Mouse (Mus musculus) neural tube, embryonic 13.5 days (tissue): ENCODE results near the gene Mpp6. TPM values are rescaled to one million over a fixed set of nuclear protein-coding genes. Genes with fewer than 3 reads are reported as not detected.

Source experiments
- ATAC-seq: fragments of 200-750 bp; cut with Nextera tagmentation; 2 replicates; pipeline ENCODE4 v1.8.0; 2017; ENCODE audit warnings: low read depth, mild to moderate bottlenecking, moderate TSS enrichment, moderate library complexity
- H3K27ac ChIP-seq: fragments of 300-500 bp; sonication (generic); replicated peaks from 2 replicates; pipeline ENCODE4 v1.5.1; 2015; ENCODE audit warnings: moderate library complexity, mild to moderate bottlenecking, inconsistent platforms
- H3K27me3 ChIP-seq: fragments of 300-500 bp; sonication (generic); 2 replicates; pipeline ENCODE4 v1.6.1; 2015; ENCODE audit warnings: mild to moderate bottlenecking, inconsistent platforms
- H3K36me3 ChIP-seq: fragments of 300-500 bp; sonication (generic); 2 replicates; pipeline ENCODE4 v1.6.1; 2015; ENCODE audit warnings: mild to moderate bottlenecking, inconsistent platforms
- H3K4me1 ChIP-seq: fragments of 300-500 bp; sonication (generic); replicated peaks from 2 replicates; pipeline ENCODE4 v1.6.1; 2015; ENCODE audit warnings: inconsistent platforms
- H3K4me2 ChIP-seq: fragments of 300-500 bp; sonication (generic); 2 replicates; pipeline ENCODE4 v1.6.1; 2015; ENCODE audit warnings: inconsistent platforms, mild to moderate bottlenecking, moderate library complexity
- H3K4me3 ChIP-seq: fragments of 300-500 bp; sonication (generic); 2 replicates; pipeline ENCODE4 v1.5.1; 2015; ENCODE audit warnings: mild to moderate bottlenecking, inconsistent platforms
- H3K9ac ChIP-seq: fragments of 300-500 bp; sonication (generic); 2 replicates; pipeline ENCODE4 v1.6.1; 2015; ENCODE audit warnings: moderate library complexity, mild to moderate bottlenecking, inconsistent platforms
- H3K9me3 ChIP-seq: fragments of 300-500 bp; sonication (generic); 2 replicates; pipeline ENCODE4 v1.6.1; 2016; ENCODE audit warnings: inconsistent platforms
- WGBS: fragments of 180-500 bp; shearing (Covaris S2); methylation state at CpG from one replicate; pipeline ENCODE4 v1.1.7; 2015; 5-methylcytosine and 5-hydroxymethylcytosine counted together
- polyA plus RNA-seq: library from polyadenylated mRNA; unstranded; fragments of >200 nt; fragmentation: Nextera tagmentation; extraction: Ambion mirVana; gene quantifications from 2 replicates; pipeline ENCODE4 v1.2.1, GENCODE M21; 2015

Mpp6 gene
- polyA plus RNA-seq, 1 experiment from 2014 or later, result 59.5 TPM

DNA sequence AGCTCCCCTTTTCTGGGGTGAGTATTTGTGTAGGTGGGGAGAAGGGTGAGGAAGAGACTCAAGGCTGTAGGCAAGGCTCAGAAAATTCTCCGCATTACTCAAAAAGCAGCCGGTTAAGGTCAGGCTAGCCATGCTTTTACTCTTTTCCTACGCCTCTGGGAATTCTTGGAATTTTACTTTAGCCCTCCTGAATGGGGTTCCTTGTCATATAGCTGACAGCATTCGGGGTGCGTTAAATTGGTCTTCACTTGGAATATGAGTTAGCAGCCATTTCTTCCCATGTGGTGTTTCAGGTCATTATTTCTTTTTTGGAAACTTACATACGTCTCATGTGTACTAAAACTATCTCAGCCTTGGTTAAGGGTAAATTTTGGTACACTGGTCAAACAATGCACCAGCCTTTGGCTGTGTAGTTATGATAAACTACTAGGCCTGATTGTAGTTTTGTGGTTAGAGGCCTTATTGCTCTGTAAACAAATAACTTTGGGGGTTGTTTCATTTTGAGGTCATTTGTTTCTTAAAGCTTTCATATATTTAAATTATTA is 1.1 kb downstream of the Mpp6 start:
- H3K9ac ChIP-seq, result peak overlapping the region; percentile 91
- peak overlapping the region; percentile 83 for H3K4me3 ChIP-seq
- no peaks in the 10 kb centered on the region for H3K9me3 ChIP-seq
- 0 out of 2 replicates have a peak, but pooled peaks cover 5% of the 10 kb centered on the region for H3K27me3 ChIP-seq
- no peak for ATAC-seq
- WGBS, result 6% methylated on average over 6 of the region's 6 CpGs
- H3K4me1 ChIP-seq, result peaks cover 28% of the 10 kb centered on the region
- no peak overlapping the region for H3K27ac ChIP-seq
- H3K36me3 ChIP-seq, result no peaks in the 10 kb centered on the region
- peak overlapping the region; percentile 82 for H3K4me2 ChIP-seq

- Histone ChIP-seq H3K9me3 (no peaks in the 10 kb centered on the region), H3K4me1 (peaks cover 28% of the 10 kb centered on the region), H3K4me2 (peak overlapping the region; percentile 45), H3K36me3 (no peaks in the 10 kb centered on the region), H3K27ac (peak overlapping the region; percentile 39; the same call in 1 of the 2 replicates), H3K9ac (peak overlapping the region; percentile 43; the same call in 1 of the 2 replicates), H3K27me3 (0 out of 2 replicates have a peak, but pooled peaks cover 5% of the 10 kb centered on the region), H3K4me3 (peak overlapping the region; percentile 23)
- 1% methylated on average over 8 of the region's 8 CpGs for WGBS
- peak; percentile 72 for ATAC-seq
These were observed 2.7 kb downstream of the Mpp6 start for GRCm38 (mm10) chr6:50112775-50113174.

DNA sequence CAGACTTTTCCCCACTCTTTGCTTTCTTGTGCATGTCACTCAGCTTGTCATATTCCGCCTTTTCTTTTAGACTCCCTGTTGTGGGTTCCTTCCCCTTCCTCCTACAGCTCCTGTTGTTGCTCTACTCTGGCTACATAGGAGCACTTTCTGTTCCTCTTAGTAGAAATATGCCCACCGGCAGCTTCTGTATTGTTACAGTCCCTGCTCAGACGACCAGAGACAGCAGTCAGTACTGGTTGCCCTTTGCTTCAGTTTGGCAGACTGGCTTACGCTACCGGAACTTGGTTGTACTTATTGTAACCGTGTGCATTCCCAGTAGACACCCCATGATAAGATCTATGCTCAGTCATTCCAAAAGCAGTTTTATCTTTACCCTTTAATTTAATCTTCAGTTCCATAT is 4.2 kb downstream of the Mpp6 start:
- H3K9me3 ChIP-seq, result no peaks in the 10 kb centered on the region
- ATAC-seq, result no peak
- H3K27ac ChIP-seq, result no peak overlapping the region
- no peak overlapping the region for H3K4me3 ChIP-seq
- WGBS, result 78% methylated on average over 6 of the region's 6 CpGs
- no peaks in the 10 kb centered on the region for H3K27me3 ChIP-seq
- no peaks in the 10 kb centered on the region for H3K36me3 ChIP-seq
- H3K4me2 ChIP-seq, result no peak overlapping the region
- peaks cover 19% of the 10 kb centered on the region for H3K4me1 ChIP-seq
- no peak overlapping the region for H3K9ac ChIP-seq

- peaks cover 6% of the 10 kb centered on the region; the same call in 1 of the 2 replicates for H3K36me3 ChIP-seq
- no peak for ATAC-seq
- no peak overlapping the region for H3K4me3 ChIP-seq
- no peak overlapping the region for H3K27ac ChIP-seq
- no peaks in the 10 kb centered on the region for H3K9me3 ChIP-seq
- 100% methylated on average over 1 of the region's 1 CpGs for WGBS
- no peak overlapping the region for H3K9ac ChIP-seq
- H3K4me1 ChIP-seq, result no peaks in the 10 kb centered on the region
- H3K27me3 ChIP-seq, result no peaks in the 10 kb centered on the region
- no peak overlapping the region for H3K4me2 ChIP-seq
These were observed 10.9 kb downstream of the Mpp6 start for GRCm38 (mm10) chr6:50120931-50121330.

GRCm38 (mm10) chr6:50122835-50123234 is 12.8 kb downstream of the Mpp6 start:
- 97% methylated on average over 4 of the region's 4 CpGs for WGBS
- Histone ChIP-seq H3K9ac (no peak overlapping the region), H3K36me3 (peaks cover 10% of the 10 kb centered on the region; the same call in 1 of the 2 replicates), H3K4me1 (no peaks in the 10 kb centered on the region), H3K27me3 (no peaks in the 10 kb centered on the region), H3K9me3 (peaks cover 4% of the 10 kb centered on the region; the same call in 1 of the 2 replicates), H3K4me3 (no peak overlapping the region), H3K27ac (no peak overlapping the region), H3K4me2 (no peak overlapping the region)
- no peak for ATAC-seq

- Histone ChIP-seq H3K4me1 (no peaks in the 10 kb centered on the region), H3K4me3 (no peak overlapping the region), H3K9ac (no peak overlapping the region), H3K27me3 (no peaks in the 10 kb centered on the region), H3K4me2 (no peak overlapping the region), H3K9me3 (peaks cover 4% of the 10 kb centered on the region; the same call in 1 of the 2 replicates), H3K27ac (no peak overlapping the region), H3K36me3 (peaks cover 12% of the 10 kb centered on the region)
- no peak for ATAC-seq
- 92% methylated on average over 2 of the region's 2 CpGs for WGBS
These were observed 14.2 kb downstream of the Mpp6 start for GRCm38 (mm10) chr6:50124197-50124596.

GRCm38 (mm10) chr6:50126331-50126730 is 16.3 kb downstream of the Mpp6 start:
- Histone ChIP-seq H3K27ac (no peak overlapping the region), H3K4me2 (no peak overlapping the region), H3K9ac (no peak overlapping the region), H3K36me3 (peaks cover 15% of the 10 kb centered on the region), H3K4me3 (no peak overlapping the region), H3K9me3 (peaks cover 4% of the 10 kb centered on the region; the same call in 1 of the 2 replicates), H3K27me3 (no peaks in the 10 kb centered on the region), H3K4me1 (no peaks in the 10 kb centered on the region)
- WGBS, result 94% methylated on average over 2 of the region's 2 CpGs
- no peak for ATAC-seq

GRCm38 (mm10) chr6:50127536-50127935 is 17.5 kb downstream of the Mpp6 start:
- no peak overlapping the region for H3K4me3 ChIP-seq
- H3K4me1 ChIP-seq, result no peaks in the 10 kb centered on the region
- no peak overlapping the region for H3K4me2 ChIP-seq
- H3K27ac ChIP-seq, result no peak overlapping the region
- 97% methylated on average over 6 of the region's 6 CpGs for WGBS
- H3K9me3 ChIP-seq, result peaks cover 4% of the 10 kb centered on the region; the same call in 1 of the 2 replicates
- H3K9ac ChIP-seq, result no peak overlapping the region
- peaks cover 15% of the 10 kb centered on the region for H3K36me3 ChIP-seq
- ATAC-seq, result no peak
- no peaks in the 10 kb centered on the region for H3K27me3 ChIP-seq

DNA sequence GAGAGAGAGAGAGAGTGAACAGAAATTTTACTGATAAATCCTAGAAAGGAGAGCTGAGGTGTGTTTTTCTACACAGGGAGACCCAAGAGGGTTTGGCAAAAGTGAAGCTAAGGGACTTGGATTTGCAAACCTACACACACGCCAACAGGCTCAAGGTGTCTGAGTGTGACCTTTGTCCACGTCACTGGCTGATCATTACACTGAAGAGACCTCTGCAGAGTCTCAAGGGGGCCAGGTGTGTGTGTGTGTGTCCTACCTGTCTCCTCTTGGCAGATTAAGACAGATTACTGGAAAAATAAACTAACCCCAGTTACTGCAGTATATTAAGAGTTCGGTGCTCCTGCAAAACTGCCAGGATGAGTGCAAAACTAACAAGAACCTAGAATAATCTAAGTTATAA is 27.6 kb downstream of the Mpp6 start:
- no peak overlapping the region for H3K4me3 ChIP-seq
- no peaks in the 10 kb centered on the region for H3K36me3 ChIP-seq
- H3K4me2 ChIP-seq, result no peak overlapping the region
- no peak for ATAC-seq
- no peak overlapping the region for H3K9ac ChIP-seq
- peaks cover 6% of the 10 kb centered on the region; the same call in 1 of the 2 replicates for H3K4me1 ChIP-seq
- WGBS, result 94% methylated on average over 3 of the region's 3 CpGs
- H3K27ac ChIP-seq, result no peak overlapping the region
- H3K27me3 ChIP-seq, result no peaks in the 10 kb centered on the region
- H3K9me3 ChIP-seq, result no peaks in the 10 kb centered on the region

DNA sequence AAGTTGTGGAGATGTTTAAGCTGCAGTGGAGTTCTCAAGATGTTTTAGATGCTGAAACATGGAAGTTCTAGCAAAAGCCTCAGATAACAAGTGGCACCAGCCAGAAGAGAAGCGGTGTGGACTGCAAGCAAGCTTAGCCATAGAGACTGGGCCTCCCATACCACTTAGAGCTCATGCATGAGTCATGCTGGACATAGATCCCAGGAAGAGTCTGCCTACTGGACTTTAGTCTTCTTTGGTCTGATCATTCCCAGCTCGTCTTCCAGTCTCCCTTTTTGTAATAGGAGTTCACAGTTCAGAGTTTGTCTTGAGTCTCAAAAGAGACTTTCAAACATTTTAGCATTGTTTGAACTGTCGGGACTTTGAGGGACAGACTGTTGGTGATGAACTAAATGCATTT is 29.5 kb downstream of the Mpp6 start:
- H3K36me3 ChIP-seq, result no peaks in the 10 kb centered on the region
- WGBS, result 85% methylated on average over 3 of the region's 3 CpGs
- H3K27me3 ChIP-seq, result no peaks in the 10 kb centered on the region
- peaks cover 6% of the 10 kb centered on the region; the same call in 1 of the 2 replicates for H3K4me1 ChIP-seq
- no peaks in the 10 kb centered on the region for H3K9me3 ChIP-seq
- no peak overlapping the region for H3K27ac ChIP-seq
- no peak overlapping the region for H3K9ac ChIP-seq
- ATAC-seq, result no peak
- no peak overlapping the region for H3K4me2 ChIP-seq
- no peak overlapping the region for H3K4me3 ChIP-seq

- Histone ChIP-seq H3K4me3 (no peak overlapping the region), H3K9ac (no peak overlapping the region), H3K4me1 (no peaks in the 10 kb centered on the region), H3K9me3 (no peaks in the 10 kb centered on the region), H3K36me3 (peaks cover 4% of the 10 kb centered on the region; the same call in 1 of the 2 replicates), H3K4me2 (no peak overlapping the region), H3K27me3 (no peaks in the 10 kb centered on the region), H3K27ac (no peak overlapping the region)
- ATAC-seq, result no peak
These were observed 36.1 kb downstream of the Mpp6 start for GRCm38 (mm10) chr6:50146158-50146557.

DNA sequence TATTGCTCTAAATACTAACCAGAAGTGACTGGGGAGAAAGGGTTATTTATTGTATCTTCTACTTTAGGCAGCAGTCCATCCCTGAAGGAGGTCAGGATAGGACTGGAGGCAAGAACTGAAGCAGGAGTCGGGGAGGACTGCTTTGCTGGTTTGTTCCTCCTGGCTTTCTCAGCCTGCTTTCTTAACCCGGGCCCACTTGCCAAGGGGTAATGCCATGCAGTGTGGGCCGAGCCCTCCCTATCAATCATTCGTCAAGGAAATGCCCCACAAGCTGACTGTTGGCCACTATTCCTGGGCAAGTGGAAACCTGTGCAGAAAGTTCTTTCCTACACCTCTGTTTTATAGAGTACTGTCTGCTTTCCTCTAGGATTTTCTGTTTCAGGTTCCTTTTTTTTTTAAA is 39.3 kb downstream of the Mpp6 start:
- Histone ChIP-seq H3K27ac (no peak overlapping the region), H3K4me1 (no peaks in the 10 kb centered on the region), H3K36me3 (peaks cover 4% of the 10 kb centered on the region; the same call in 1 of the 2 replicates), H3K4me2 (no peak overlapping the region), H3K9ac (no peak overlapping the region), H3K27me3 (no peaks in the 10 kb centered on the region), H3K9me3 (no peaks in the 10 kb centered on the region), H3K4me3 (no peak overlapping the region)
- ATAC-seq, result no peak
- 80% methylated on average over 4 of the region's 4 CpGs for WGBS

DNA sequence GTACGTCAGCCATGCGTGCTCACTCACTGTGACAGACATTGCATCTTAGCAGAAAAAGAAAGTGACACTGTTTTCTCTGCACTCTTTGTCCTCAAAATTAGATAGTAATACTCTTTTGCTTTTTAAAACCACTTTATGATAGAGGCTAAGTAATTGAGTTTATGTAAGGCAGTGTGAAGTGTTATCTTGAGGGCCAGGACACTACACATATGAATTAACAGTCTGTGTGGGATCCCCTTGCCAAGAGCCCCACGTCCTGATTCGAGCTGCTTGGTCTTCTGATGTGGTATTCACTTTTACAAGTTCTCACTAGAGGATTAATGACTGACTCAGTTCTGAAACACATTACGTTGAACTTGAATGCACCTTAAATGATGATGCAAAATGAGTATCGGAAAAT is 49.8 kb downstream of the Mpp6 start:
- Histone ChIP-seq H3K27ac (no peak overlapping the region), H3K9me3 (no peaks in the 10 kb centered on the region), H3K36me3 (peaks cover 10% of the 10 kb centered on the region), H3K4me2 (no peak overlapping the region), H3K4me3 (no peak overlapping the region), H3K9ac (no peak overlapping the region), H3K27me3 (no peaks in the 10 kb centered on the region), H3K4me1 (no peaks in the 10 kb centered on the region)
- ATAC-seq, result no peak
- 70% methylated on average over 6 of the region's 6 CpGs for WGBS
